Mouse (Mus musculus) lung, postnatal 0 days (tissue): Measurements from ENCODE around the gene Abcc5.

Experiments
- CTCF ChIP-seq: IDR thresholded peaks from 2 replicates; pipeline ENCODE4 v1.5.1; 2016; ENCODE audit warnings: antibody characterized with exemption, mild to moderate bottlenecking
- EP300 ChIP-seq: IDR thresholded peaks from 2 replicates; pipeline ENCODE4 v1.6.1; 2016; ENCODE audit warnings: antibody characterized with exemption, mild to moderate bottlenecking, control low read depth

GRCm38 (mm10) chr16:20429328-20429727 is 3.1 kb upstream of the Abcc5 start:
- TF ChIP-seq CTCF (no peak), EP300 (no peak)
